ENCODE assay signal across 8 mouse cellular contexts in the genomic region with DNA sequence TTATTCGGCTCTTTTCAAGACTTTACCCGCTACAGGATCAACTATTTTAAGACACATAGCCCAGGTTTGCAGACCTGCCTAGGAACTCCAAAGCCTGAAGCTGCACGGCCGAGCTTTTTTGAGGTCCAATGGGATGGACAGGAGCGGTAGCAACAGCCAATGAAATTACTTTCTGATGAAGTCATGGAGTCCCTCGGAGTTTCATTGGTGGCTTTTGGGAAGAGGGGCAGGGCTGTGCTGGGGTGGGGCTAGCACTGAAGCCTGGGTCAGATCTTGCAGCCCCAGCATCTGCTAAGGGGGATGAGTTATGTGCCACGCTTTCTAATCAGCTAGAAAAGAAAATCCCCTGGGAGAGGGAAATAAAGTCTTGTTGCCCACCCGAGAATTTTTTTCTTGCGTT. TPM values are rescaled to one million over a fixed set of nuclear protein-coding genes. Genes with fewer than 3 reads are reported as not detected.
DNase-seq lines count a peak whose midpoint lies in the region; ATAC-seq and TF ChIP-seq lines count a peak whose summit lies in the region.

No protein-coding gene starts in this region.

- H3K4me1 ChIP-seq in hindbrain, postnatal 0 days (ENCODE audit: insufficient read depth, low read length), result no peaks in the 10 kb centered on the region

- peak overlapping the region; percentile 26 for H3K4me3 ChIP-seq in hindbrain, postnatal 0 days (ENCODE audit: low read length)

- H3K36me3 ChIP-seq in hindbrain, postnatal 0 days (ENCODE audit: insufficient read depth, low read length), result no peaks in the 10 kb centered on the region

- H3K27ac ChIP-seq in hindbrain, postnatal 0 days, result peak overlapping the region; percentile 54; the same call in 1 of the 2 replicates

- peak; percentile 78 to 91 for DNase-seq in adrenal gland, adult (ENCODE audit: inconsistent age in 2 of 2, low spot score in 1 of 2)
- peak; percentile 80 to 81 for DNase-seq in cerebellum, postnatal 36 days
- DNase-seq in gastrocnemius, adult 8-10 months (ENCODE audit: low spot score in 2 of 2), result peak; percentile 47 to 61
- peak; percentile 93 for DNase-seq in hindbrain, postnatal 0 days (ENCODE audit: low spot score)
- peak; percentile 71 to 84 for DNase-seq in left cerebral cortex, adult 18-20 months (ENCODE audit: low spot score in 2 of 2)
- peak; percentile 84 for DNase-seq in lung, postnatal 25 days (ENCODE audit: low spot score)
- DNase-seq in retina, postnatal 1 day, result peak; percentile 94

- no peak overlapping the region; the same call in 1 of the 2 replicates for H3K9ac ChIP-seq in hindbrain, postnatal 0 days (replicated peaks; ENCODE audit: low read length)

- TF ChIP-seq CTCF in hindbrain, postnatal 0 days (IDR thresholded peaks at IDR 0.05; ENCODE audit: low read depth), result no peak

- peak overlapping the region; percentile 52 for H3K4me2 ChIP-seq in hindbrain, postnatal 0 days (ENCODE audit: low read depth, low read length)

- H3K9me3 ChIP-seq in hindbrain, postnatal 0 days (ENCODE audit: low read length), result no peaks in the 10 kb centered on the region

- no peaks in the 10 kb centered on the region for H3K27me3 ChIP-seq in hindbrain, postnatal 0 days (ENCODE audit: insufficient read depth, low read length)

- ATAC-seq in hindbrain, postnatal 0 days, result peak; percentile 98
- no peak for ATAC-seq in erythroblast, adult 5-6 weeks (replicated peaks; ENCODE audit: low FRiP score, poor library complexity, severe bottlenecking)

- WGBS in hindbrain, postnatal 0 days, result 9% methylated on average over 9 of the region's 9 CpGs

RNA-seq across cellular contexts. Expression of gene Ttc7b, which starts 7.1 kb away (rescaled TPM):
- total RNA-seq in gastrocnemius, adult 8-10 months (2022), result 100 to 1,000 TPM; 134 to 191 (median 150) TPM
- total RNA-seq in hindbrain, postnatal 0 days (2014; rRNA removed), result 45.6 and 51.2 TPM in 2 replicates
- polyA plus RNA-seq in hindbrain, postnatal 0 days (2015; fragmentation: Nextera tagmentation; extraction: Ambion mirVana), result 8.3 and 8.6 TPM in 2 replicates
- 100 to 1,000 TPM; 220 to 240 TPM for total RNA-seq in left cerebral cortex, adult 18-20 months (2021)
- total RNA-seq in erythroblast, adult 5-6 weeks (2015; ENCODE audit: low replicate concordance), result 2.1 and 10.0 TPM in 2 replicates
- total RNA-seq in erythroblast, adult 5-6 weeks (2017; ENCODE audit: low replicate concordance), result 6.5 and 7.0 TPM in 2 replicates
